Mouse (Mus musculus): ENCODE results near the gene Timm23. TPM values are rescaled to one million over a fixed set of nuclear protein-coding genes. Genes with fewer than 3 reads are reported as not detected.

The Timm23 gene
- total and polyA plus RNA-seq, 3 experiments, result 425 to 431 TPM; not detected in 1

DNA sequence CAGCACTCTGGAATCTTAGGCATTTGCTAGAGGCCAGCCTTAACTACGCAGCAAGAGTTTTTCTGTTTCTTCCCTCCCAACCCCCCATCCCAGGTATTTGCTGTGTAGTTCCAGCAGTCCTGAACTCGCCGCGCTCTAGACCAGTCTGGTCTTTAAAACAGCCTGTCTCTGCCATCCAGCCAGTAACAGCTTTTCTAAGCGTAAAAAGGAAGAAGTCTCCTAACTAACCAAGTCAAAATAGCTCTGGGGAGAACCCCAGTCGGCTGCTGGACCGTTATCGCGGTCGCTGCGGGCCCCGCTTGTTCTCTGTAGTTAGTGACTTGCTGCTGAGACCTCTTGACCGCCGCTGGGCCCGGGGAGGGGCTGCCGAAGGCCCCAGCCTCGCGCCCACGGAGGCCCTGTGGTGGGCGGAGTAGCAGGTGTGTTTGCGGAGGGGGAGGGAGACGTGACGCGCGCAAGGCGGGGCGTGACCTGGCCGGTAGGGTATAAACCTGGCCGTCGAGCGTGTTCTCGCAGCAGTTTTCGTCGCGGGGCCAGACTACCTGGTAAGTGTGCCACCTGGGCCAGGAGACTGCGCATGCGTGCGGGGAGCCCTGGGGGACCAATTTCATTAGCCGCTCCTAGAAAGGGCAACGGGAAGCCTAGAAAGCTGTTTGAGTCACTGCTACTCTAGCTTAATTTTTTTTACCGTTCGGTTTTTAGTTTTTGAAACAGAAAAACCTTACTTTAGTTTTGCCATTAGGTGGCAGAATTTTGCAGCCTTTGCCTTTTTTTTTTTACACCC lies 36.2 kb downstream of the Timm23 start (continued):
- TF ChIP-seq MYC (IDR thresholded peaks at IDR 0.05; ENCODE audit: low read depth, low read length) (no peak), POLR2A (IDR thresholded peaks at IDR 0.05; ENCODE audit: control insufficient read depth in 1 of 2, insufficient read depth in 1 of 2, low read depth in 1 of 2, low read length in 2 of 2, poor library complexity in 1 of 2) (peak in 1 of 2 experiments; percentile 61; a peak in 1 of 4 replicates), JUND (IDR thresholded peaks at IDR 0.05; ENCODE audit: low read depth, low read length) (no peak), ZKSCAN1 (IDR thresholded peaks at IDR 0.05; ENCODE audit: low read depth, low read length) (no peak)

- peaks cover 26 to 44% of the 10 kb centered on the region in 2 experiments for H3K4me1 ChIP-seq (ENCODE audit: control insufficient read depth in 1 of 2, insufficient read depth in 2 of 2, low read length in 2 of 2)
- TF ChIP-seq MYC (IDR thresholded peaks at IDR 0.05; ENCODE audit: low read depth, low read length) (no peak), GATA1 (IDR thresholded peaks at IDR 0.05; ENCODE audit: low read depth, low read length) (no peak), ZKSCAN1 (IDR thresholded peaks at IDR 0.05; ENCODE audit: low read depth, low read length) (no peak), NRF1 (IDR thresholded peaks at IDR 0.05; ENCODE audit: insufficient read depth, low read depth, low read length, poor library complexity, severe bottlenecking) (no peak), MYB (IDR thresholded peaks at IDR 0.05; ENCODE audit: low read depth, low read length) (no peak), POLR2AphosphoS5 (IDR thresholded peaks at IDR 0.05; ENCODE audit: borderline replicate concordance, low read depth, low read length) (no peak), ETS1 (IDR thresholded peaks at IDR 0.05; ENCODE audit: low read depth, low read length) (no peak), ZMIZ1 (IDR thresholded peaks at IDR 0.05; ENCODE audit: low read depth, low read length) (no peak), JUND (IDR thresholded peaks at IDR 0.05; ENCODE audit: low read depth, low read length) (no peak), MEF2A (IDR thresholded peaks at IDR 0.05; ENCODE audit: extremely low read depth, insufficient replicate concordance, low read depth, low read length, poor library complexity, severe bottlenecking) (no peak), HCFC1 (IDR thresholded peaks at IDR 0.05; ENCODE audit: low read depth, low read length) (no peak), TAL1 (IDR thresholded peaks at IDR 0.05; ENCODE audit: low read length) (no peak), MAZ (IDR thresholded peaks at IDR 0.05; ENCODE audit: low read depth, low read length) (no peak), E2F4 (IDR thresholded peaks at IDR 0.05; ENCODE audit: borderline replicate concordance, low read depth, low read length) (no peak), ZC3H11A (IDR thresholded peaks at IDR 0.05; ENCODE audit: low read depth, low read length) (no peak), MAFK (IDR thresholded peaks at IDR 0.05; ENCODE audit: borderline replicate concordance, low read depth, low read length) (peak; percentile 77; the same call in 1 of the 2 replicates), TCF12 (IDR thresholded peaks at IDR 0.05; ENCODE audit: low read depth, low read length) (peak; percentile 27; the same call in 1 of the 2 replicates), CHD1 (IDR thresholded peaks at IDR 0.05; ENCODE audit: low read depth, low read length) (no peak), TBP (IDR thresholded peaks at IDR 0.05; ENCODE audit: low read depth, low read length) (peak; percentile 85), ZNF384 (IDR thresholded peaks at IDR 0.05; ENCODE audit: low read depth, low read length) (peak; percentile 60; the same call in 1 of the 2 replicates)
- no peak overlapping the region; the same call in 1 of the 2 replicates for H3K9ac ChIP-seq (ENCODE audit: control insufficient read depth, low read depth, low read length, poor library complexity, severe bottlenecking)
- peaks cover 60% of the 10 kb centered on the region for H3K79me2 ChIP-seq (ENCODE audit: control insufficient read depth, insufficient read depth, low read length, poor library complexity)
- DNase-seq (ENCODE audit: low read depth, low spot score), result peak; percentile 45
- peak overlapping the region; percentile 94 for H3K27ac ChIP-seq (ENCODE audit: control insufficient read depth, low read depth, low read length)
- no peak overlapping the region for H3K4me3 ChIP-seq (ENCODE audit: control insufficient read depth in 1 of 2, insufficient read depth in 1 of 2, low read depth in 2 of 2, low read length in 2 of 2)
- no peaks in the 10 kb centered on the region for H3K9me3 ChIP-seq (replicated peaks; ENCODE audit: insufficient read depth, low read length)
- H3K27me3 ChIP-seq (ENCODE audit: control insufficient read depth in 1 of 2, insufficient read depth in 2 of 2, low read length in 2 of 2), result no peaks in the 10 kb centered on the region
- peaks cover 0 to 68% of the 10 kb centered on the region in 2 experiments; a peak in 3 of 4 replicates for H3K36me3 ChIP-seq (ENCODE audit: control insufficient read depth in 1 of 2, insufficient read depth in 2 of 2, low read length in 2 of 2)
Measured at GRCm38 (mm10) chr14:32164173-32165051, 37.3 kb downstream of the Timm23 start.
